Mouse (Mus musculus) limb, embryonic 10.5 days (tissue): ENCODE results near the gene Col27a1. TPM values are rescaled to one million over a fixed set of nuclear protein-coding genes. Genes with fewer than 3 reads are reported as not detected.

Source experiments
- DNase-seq: peaks from one replicate; pipeline ENCODE4 v3.0.0-alpha.2; 2017; ENCODE audit warnings: low spot score
- H3K27ac ChIP-seq: fragments of 300-500 bp; sonication (generic); 2 replicates; pipeline ENCODE4 v1.5.1; 2016; ENCODE audit warnings: mild to moderate bottlenecking
- H3K27me3 ChIP-seq: fragments of 300-500 bp; sonication (generic); 2 replicates; pipeline ENCODE4 v1.6.1; 2016; ENCODE audit warnings: low read depth, mild to moderate bottlenecking; ENCODE audit not compliant: poor library complexity, severe bottlenecking
- H3K36me3 ChIP-seq: fragments of 300-500 bp; sonication (generic); 2 replicates; pipeline ENCODE4 v1.6.1; 2016; ENCODE audit warnings: mild to moderate bottlenecking, moderate library complexity
- H3K4me1 ChIP-seq: fragments of 300-500 bp; sonication (generic); 2 replicates; pipeline ENCODE4 v1.6.1; 2016
- H3K4me3 ChIP-seq: fragments of 300-500 bp; sonication (generic); 2 replicates; pipeline ENCODE4 v1.5.1; 2016; ENCODE audit warnings: mild to moderate bottlenecking, moderate library complexity
- H3K9me3 ChIP-seq: fragments of 300-500 bp; sonication (generic); replicated peaks from 2 replicates; pipeline ENCODE4 v1.6.1; 2016; ENCODE audit warnings: mild to moderate bottlenecking
- whole genome bisulfite sequencing: fragments of 180-500 bp; shearing (Covaris S2); methylation state at CpG from one replicate; pipeline ENCODE4 v1.1.7; 2016; 5-methylcytosine and 5-hydroxymethylcytosine counted together
- polyA plus RNA-seq: library from polyadenylated mRNA; unstranded; fragments of >200 nt; fragmentation: Nextera tagmentation; extraction: Ambion mirVana; gene quantifications from 2 replicates; pipeline ENCODE4 v1.2.1, GENCODE M21; 2016

The Col27a1 gene
- polyA plus RNA-seq, 1 experiment from 2014 or later, result 9.4 TPM

DNA sequence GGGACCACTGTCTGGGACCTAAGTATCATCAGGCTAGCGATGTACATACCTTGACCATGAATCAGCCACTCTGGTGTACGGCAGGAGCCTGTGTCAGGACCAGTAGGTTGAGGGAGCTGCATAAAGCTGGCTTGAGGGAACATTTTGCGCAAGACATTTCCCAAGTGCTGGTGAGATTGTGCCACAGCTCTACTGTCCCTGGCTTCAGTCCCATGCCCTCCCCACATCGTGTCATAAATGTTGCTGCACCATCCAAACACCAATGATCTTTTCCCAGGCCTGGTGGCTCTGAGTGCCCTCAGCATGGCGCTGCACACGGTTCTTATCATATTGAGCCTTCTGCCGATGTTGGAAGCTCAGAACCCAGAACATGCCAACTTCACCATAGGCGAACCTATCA lies 130.5 kb downstream of the Col27a1 start, which contains the start of gene Orm1:
TSS of gene Orm1 (plus strand) at position 266 of the 400 bp plus-strand sequence.
- no peak for DNase-seq
- H3K27ac ChIP-seq, result no peak within 1 kb of the TSS; the same call in 1 of the 2 replicates
- no peaks in the 10 kb centered on the region for H3K27me3 ChIP-seq

DNA sequence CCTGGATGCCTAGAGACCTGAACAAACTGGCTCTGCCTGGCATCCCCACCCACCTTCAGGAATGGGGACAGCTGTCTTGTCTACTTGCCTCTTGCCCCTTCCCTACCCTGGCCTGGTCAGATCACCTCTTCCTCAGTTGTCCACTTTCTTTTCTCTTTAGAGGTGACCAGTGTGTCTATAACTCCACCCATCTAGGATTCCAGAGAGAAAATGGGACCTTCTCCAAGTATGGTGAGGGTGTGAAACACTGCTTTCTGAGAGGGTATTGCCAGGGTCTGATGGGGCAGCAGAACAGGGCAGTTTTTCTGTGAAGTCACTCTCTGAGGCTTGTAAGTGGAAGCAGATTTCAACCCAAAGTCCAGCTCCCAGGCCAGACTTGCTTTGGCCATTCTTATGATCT lies 131.5 kb downstream of the Col27a1 start:
- H3K36me3 ChIP-seq, result no peaks in the 10 kb centered on the region
- H3K27me3 ChIP-seq, result no peaks in the 10 kb centered on the region
- no peaks in the 10 kb centered on the region for H3K4me1 ChIP-seq
- no peak for DNase-seq
- H3K4me3 ChIP-seq, result no peak overlapping the region
- H3K9me3 ChIP-seq, result no peaks in the 10 kb centered on the region
- no peak overlapping the region for H3K27ac ChIP-seq

More for the DNA sequence above, 130.5 kb downstream of the Col27a1 start, which contains the start of gene Orm1:
- 89% methylated on average over 8 of the region's 8 CpGs for WGBS
- no peaks in the 10 kb centered on the region for H3K36me3 ChIP-seq
- H3K4me3 ChIP-seq, result no peak within 1 kb of the TSS
- no peaks in the 10 kb centered on the region for H3K9me3 ChIP-seq
- peaks cover 5% of the 10 kb centered on the region for H3K4me1 ChIP-seq

DNA sequence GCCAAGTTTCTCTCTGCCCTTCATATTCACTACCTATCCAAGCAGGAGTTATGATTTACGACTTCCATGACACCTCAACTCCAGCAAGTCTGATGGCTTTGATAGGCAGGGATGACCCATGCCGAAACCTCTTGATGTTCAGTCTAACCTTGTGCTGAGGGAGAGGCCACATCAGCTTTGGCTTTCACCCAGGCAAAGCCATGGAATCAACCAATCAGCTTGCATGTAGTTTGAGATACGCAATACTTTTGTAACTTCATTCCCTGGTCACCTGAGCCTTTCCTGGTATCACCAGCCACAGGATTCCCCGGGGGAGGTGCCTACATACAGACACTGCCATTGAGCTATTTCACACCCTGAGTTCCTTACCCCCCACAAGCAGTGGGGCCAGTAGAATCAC lies 132.9 kb downstream of the Col27a1 start:
- no peak overlapping the region for H3K4me3 ChIP-seq

DNA sequence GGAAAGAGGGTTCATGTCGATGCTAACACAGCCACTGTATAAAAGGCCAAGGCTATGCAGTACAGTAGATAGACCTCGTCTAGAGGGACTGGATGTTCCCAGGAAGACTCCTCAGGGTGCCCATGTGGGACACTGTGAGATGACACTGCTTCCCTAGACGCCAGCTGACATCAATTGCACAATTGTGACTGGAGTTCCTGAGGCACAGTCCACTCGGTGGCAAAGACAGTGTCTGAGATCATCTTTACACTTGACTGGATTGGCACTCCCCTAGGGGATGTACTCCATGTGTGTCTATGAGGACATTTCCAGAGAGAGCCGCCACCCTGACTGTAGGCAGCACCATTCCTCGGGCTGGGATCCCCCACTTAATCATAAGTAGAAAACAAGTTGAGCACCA lies 134.7 kb downstream of the Col27a1 start:
- Histone ChIP-seq H3K4me1 (no peaks in the 10 kb centered on the region), H3K9me3 (no peaks in the 10 kb centered on the region), H3K4me3 (no peak overlapping the region), H3K27ac (no peak overlapping the region), H3K36me3 (no peaks in the 10 kb centered on the region), H3K27me3 (no peaks in the 10 kb centered on the region)
- DNase-seq, result no peak
- WGBS, result 89% methylated on average over 6 of the region's 6 CpGs

More for the DNA sequence above, 132.9 kb downstream of the Col27a1 start:
- H3K36me3 ChIP-seq, result no peaks in the 10 kb centered on the region
- no peaks in the 10 kb centered on the region for H3K27me3 ChIP-seq
- DNase-seq, result no peak
- H3K9me3 ChIP-seq, result no peaks in the 10 kb centered on the region
- H3K27ac ChIP-seq, result no peak overlapping the region
- 83% methylated on average over 4 of the region's 4 CpGs for WGBS
- H3K4me1 ChIP-seq, result no peaks in the 10 kb centered on the region

DNA sequence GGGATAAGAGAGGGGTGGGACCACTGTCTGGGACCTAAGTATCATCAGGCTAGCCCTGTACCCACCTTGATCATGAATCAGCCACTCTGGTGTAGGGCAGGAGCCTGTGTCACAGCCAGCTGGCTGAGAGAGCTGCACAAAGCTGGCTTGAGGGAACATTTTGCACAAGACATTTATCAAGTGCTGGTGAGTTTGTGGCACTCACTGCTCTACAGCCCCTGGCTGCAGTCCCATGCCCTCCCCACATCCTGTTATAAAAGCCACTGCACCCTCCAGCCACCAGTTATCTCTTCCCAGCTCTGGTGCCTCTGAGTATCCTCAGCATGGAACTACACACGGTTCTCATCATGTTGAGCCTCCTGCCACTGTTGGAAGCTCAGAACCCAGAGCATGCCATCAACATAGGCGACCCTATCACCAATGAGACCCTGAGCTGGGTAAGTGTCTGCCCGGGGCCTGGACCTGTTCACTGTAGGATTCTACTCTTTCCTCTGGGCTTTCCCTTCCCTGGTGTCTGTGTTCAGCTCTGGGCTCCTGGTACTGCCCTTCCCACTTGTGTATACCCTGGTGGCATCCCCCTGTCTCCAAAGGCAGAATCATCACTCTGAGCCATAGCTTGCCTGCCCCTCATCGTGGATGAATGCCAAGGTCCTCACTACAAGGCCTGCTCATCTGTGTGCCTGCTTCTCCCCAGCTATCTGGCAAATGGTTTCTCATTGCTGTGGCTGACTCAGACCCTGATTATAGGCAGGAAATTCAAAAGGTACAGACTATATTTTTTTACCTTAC lies 142.3 kb downstream of the Col27a1 start, which contains the start of gene Orm3:
TSS of gene Orm3 (plus strand) at position 286 of the 789 bp plus-strand sequence.
- Histone ChIP-seq H3K4me1 (peaks cover 13% of the 10 kb centered on the region), H3K9me3 (no peaks in the 10 kb centered on the region), H3K36me3 (no peaks in the 10 kb centered on the region), H3K27ac (no peak within 1 kb of the TSS), H3K27me3 (no peaks in the 10 kb centered on the region), H3K4me3 (no peak within 1 kb of the TSS)
- WGBS, result 84% methylated on average over 4 of the region's 4 CpGs
- DNase-seq, result no peak

DNA sequence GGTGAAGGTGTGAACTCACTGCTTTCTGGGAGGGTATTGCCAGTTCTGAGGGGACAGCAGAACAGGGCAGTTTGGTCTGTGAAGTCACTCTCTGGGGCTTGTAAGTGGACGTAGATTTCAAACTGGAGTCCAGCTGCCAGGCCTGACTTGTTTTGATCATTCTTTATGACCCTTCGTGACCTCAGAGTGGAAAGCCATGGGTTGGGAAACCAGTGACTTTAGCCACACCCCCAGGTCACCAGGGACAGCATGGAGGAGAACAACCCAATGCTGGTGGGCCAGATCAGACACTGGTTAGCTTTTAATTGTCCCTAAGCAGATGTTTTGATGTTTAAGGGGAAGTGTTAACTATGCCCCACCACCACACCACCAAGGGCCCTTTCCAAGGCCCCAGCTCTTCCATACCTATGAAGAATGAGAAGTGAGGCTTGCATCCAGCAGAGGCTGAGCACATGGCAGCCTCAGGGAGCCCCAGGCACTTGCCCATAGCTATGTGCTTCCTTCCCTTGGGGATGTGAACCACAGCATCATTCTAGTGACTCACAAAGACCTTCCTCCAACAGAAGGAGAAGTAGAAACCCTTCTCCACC lies 143.3 kb downstream of the Col27a1 start:
- WGBS, result 26% methylated on average over 2 of the region's 2 CpGs
- Histone ChIP-seq H3K9me3 (no peaks in the 10 kb centered on the region), H3K27ac (no peak overlapping the region), H3K4me3 (no peak overlapping the region), H3K4me1 (peaks cover 13% of the 10 kb centered on the region), H3K36me3 (no peaks in the 10 kb centered on the region), H3K27me3 (no peaks in the 10 kb centered on the region)
- DNase-seq, result no peak

DNA sequence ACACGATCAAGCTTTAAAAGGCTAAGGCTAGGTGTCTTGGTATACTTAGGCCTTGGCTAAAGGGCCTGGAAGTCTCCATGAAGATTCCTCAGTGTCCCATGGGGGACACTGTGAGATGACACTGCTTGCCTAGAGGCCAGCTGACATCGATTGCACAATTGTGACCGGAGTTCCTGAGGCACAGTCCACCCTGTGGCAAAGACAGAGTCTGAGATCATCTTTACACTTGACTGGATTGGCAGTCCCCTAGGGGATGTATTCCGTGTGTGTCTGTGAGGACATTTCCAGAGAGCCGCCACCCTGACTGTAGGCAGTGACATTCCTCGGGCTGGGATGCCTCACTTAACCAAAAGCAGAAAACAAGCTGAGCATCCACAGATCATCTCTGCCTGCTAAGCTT lies 146.1 kb downstream of the Col27a1 start:
- Histone ChIP-seq H3K27ac (no peak overlapping the region), H3K4me3 (no peak overlapping the region), H3K9me3 (no peaks in the 10 kb centered on the region), H3K27me3 (no peaks in the 10 kb centered on the region), H3K4me1 (peaks cover 13% of the 10 kb centered on the region), H3K36me3 (no peaks in the 10 kb centered on the region)
- 83% methylated on average over 6 of the region's 6 CpGs for WGBS
- DNase-seq, result no peak

DNA sequence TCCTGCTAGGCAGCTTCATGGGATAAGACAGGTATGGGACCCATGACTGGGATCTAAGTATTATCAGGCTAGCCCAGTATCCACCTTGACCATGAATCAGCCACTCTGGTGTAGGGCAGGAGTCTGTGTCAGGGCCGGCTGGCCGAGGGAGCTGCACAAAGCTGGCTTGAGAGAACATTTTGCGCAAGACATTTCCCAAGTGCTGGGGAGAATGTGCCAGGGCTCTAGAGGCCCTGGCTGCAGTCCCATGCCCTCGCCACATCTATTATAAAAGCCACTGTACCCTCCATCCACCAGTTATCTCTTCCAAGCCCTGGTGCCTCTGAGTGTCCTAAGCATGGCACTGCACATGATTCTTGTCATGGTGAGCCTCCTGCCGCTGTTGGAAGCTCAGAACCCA lies 148.3 kb downstream of the Col27a1 start, which contains the start of gene Orm2:
TSS of gene Orm2 (plus strand) at position 300 of the 400 bp plus-strand sequence.
- no peaks in the 10 kb centered on the region for H3K27me3 ChIP-seq
- H3K36me3 ChIP-seq, result peaks cover 6% of the 10 kb centered on the region; the same call in 1 of the 2 replicates
- no peak for DNase-seq
- no peak within 1 kb of the TSS for H3K27ac ChIP-seq
- WGBS, result 92% methylated on average over 5 of the region's 5 CpGs
- no peak within 1 kb of the TSS for H3K4me3 ChIP-seq
- no peaks in the 10 kb centered on the region for H3K9me3 ChIP-seq
- peaks cover 4% of the 10 kb centered on the region for H3K4me1 ChIP-seq

DNA sequence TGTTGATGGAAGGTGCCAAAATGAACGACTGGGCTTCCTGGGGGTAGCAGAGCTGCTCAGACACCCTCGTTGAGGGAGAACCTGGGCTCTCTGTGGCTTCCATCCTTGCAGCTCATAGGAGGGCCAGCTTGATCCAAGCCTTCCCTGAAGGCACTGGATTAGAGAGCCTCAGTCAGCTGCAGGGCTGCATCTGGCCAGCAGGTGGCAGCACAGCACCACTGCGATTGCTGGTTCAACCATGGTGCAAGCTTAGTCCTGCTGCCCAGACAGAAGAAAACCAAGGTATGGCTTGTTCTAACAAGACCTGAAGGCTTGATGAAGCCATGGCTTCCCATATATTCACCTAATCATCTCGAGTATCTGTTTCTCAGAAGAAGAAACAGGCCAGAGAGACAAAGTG lies 154.8 kb downstream of the Col27a1 start:
- DNase-seq, result peak; percentile 91
- Histone ChIP-seq H3K36me3 (peaks cover 71% of the 10 kb centered on the region), H3K9me3 (no peaks in the 10 kb centered on the region), H3K4me3 (no peak overlapping the region), H3K27me3 (no peaks in the 10 kb centered on the region), H3K27ac (no peak overlapping the region), H3K4me1 (no peaks in the 10 kb centered on the region)
- WGBS, result 15% methylated on average over 4 of the region's 4 CpGs

DNA sequence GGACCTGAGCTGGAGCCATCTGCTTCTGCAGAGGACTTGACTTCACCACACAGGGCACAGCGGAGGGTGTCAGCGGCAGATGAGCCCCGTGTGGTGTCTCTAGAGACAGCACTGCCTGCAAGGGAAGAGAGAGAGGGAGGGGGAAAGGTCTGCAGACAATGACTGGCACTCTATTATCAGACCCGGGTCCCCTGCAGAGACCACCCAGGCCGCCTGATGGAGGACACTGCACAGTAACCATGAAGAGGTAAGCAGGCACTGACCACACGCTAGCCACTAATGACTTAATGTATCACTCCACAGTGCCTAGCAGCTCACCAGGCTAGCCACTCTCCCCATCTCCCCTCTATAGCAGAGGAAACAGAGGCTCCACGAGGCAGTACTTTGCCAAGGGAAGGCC lies 157.1 kb downstream of the Col27a1 start:
- Histone ChIP-seq H3K4me3 (no peak overlapping the region), H3K36me3 (peaks cover 93% of the 10 kb centered on the region), H3K27ac (0 out of 2 replicates have a peak overlapping the region, but pooled peaks have one; percentile 14)

DNA sequence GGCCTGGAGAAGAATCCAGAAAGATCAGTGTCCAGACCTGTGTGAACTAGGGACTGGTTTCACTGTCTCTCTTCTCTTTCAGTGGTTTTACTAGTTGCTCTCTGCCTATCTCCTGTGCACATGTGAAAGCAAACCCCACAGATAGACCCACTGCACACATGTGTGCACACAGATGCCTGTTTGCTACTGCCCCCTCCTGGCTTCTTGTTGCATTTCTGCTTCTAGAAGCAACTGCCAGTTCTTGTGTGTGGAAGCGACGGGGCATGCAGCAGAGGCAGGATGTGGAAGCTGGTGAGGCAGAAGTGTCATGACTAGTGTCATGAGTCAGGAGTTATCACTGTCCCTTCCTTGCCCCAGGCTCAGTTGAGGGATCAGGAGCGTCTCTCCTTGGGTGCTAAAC lies 158.1 kb downstream of the Col27a1 start:
- no peaks in the 10 kb centered on the region for H3K4me1 ChIP-seq
- H3K36me3 ChIP-seq, result peaks cover 98% of the 10 kb centered on the region
- peak; percentile 38 for DNase-seq
- H3K27ac ChIP-seq, result no peak overlapping the region
- H3K4me3 ChIP-seq, result no peak overlapping the region
- no peaks in the 10 kb centered on the region for H3K27me3 ChIP-seq
- 64% methylated on average over 3 of the region's 3 CpGs for WGBS
- no peaks in the 10 kb centered on the region for H3K9me3 ChIP-seq

More for the DNA sequence above, 157.1 kb downstream of the Col27a1 start:
- WGBS, result 62% methylated on average over 7 of the region's 7 CpGs
- H3K27me3 ChIP-seq, result no peaks in the 10 kb centered on the region
- DNase-seq, result no peak
- no peaks in the 10 kb centered on the region for H3K4me1 ChIP-seq
- H3K9me3 ChIP-seq, result no peaks in the 10 kb centered on the region

DNA sequence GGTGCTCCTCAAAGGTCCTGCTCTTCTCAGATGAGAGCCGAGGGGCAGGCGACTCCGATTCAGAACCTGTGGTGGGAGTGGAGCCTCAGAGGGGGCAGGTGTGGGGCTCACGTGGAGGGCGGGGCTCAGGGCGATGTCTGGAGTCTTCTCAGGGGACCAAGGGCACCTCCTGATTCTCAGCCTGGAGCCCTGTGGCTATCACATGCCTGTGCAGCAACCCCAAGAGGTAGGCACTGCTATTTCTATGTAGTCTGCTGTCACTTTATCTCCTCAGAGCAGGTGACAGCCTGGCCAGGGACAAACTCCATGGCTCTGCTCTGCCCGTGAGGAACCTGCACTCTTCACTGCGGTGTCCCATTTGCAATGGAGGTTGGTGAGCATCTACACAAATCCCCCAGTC lies 159.6 kb downstream of the Col27a1 start:
- H3K4me3 ChIP-seq, result no peak overlapping the region
- peaks cover 99% of the 10 kb centered on the region for H3K36me3 ChIP-seq
- WGBS, result 91% methylated on average over 8 of the region's 8 CpGs

DNA sequence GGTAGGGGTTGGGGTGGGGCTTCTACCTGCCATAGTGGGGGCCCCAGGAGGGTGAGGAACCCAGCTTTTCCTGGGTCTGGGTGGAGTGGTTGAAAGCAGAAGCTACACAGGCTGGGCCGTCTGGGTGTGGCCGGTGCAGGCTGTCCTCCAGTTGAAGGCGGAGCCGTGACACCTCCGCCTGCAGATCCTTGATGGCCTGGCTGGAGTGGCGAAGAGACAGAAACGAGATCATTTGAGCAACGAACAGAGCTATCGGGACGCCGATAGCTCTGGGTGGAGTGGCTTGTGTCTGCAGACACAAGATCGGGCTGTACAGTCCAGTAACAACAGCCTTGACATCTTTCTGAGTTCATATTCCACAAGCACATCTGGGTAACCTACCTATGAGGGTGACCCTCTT lies 160.5 kb downstream of the Col27a1 start:
- Histone ChIP-seq H3K36me3 (peaks cover 99% of the 10 kb centered on the region), H3K4me1 (no peaks in the 10 kb centered on the region), H3K9me3 (no peaks in the 10 kb centered on the region), H3K27ac (no peak overlapping the region), H3K27me3 (no peaks in the 10 kb centered on the region), H3K4me3 (no peak overlapping the region)
- WGBS, result 67% methylated on average over 12 of the region's 12 CpGs
- DNase-seq, result no peak

More for the DNA sequence above, 159.6 kb downstream of the Col27a1 start:
- DNase-seq, result no peak
- H3K27me3 ChIP-seq, result no peaks in the 10 kb centered on the region
- no peaks in the 10 kb centered on the region for H3K4me1 ChIP-seq
- no peak overlapping the region for H3K27ac ChIP-seq
- no peaks in the 10 kb centered on the region for H3K9me3 ChIP-seq
